Mouse (Mus musculus) C2C12 (cell line): ENCODE measurements around the gene Zfp800. TPM values are rescaled to one million over a fixed set of nuclear protein-coding genes. Genes with fewer than 3 reads are reported as not detected.

Source experiments
- H3K27me3 ChIP-seq: one replicate; pipeline ENCODE4 v1.6.1; 2011; ENCODE audit not compliant: control insufficient read depth, insufficient read depth, insufficient read length
- H3K36me3 ChIP-seq: one replicate; pipeline ENCODE4 v1.6.1; 2011; ENCODE audit not compliant: control insufficient read depth, insufficient read depth
- H3K4me3 ChIP-seq: one replicate; pipeline ENCODE4 v1.5.1; 2011; ENCODE audit warnings: mild to moderate bottlenecking, control low read depth; ENCODE audit not compliant: poor library complexity, insufficient read depth, severe bottlenecking
- H3K79me2 ChIP-seq: one replicate; pipeline ENCODE4 v1.6.1; 2011; ENCODE audit not compliant: control insufficient read depth, insufficient read depth
- H3K79me3 ChIP-seq: one replicate; pipeline ENCODE4 v1.6.1; 2011; ENCODE audit warnings: low read depth, control low read depth
- H3ac ChIP-seq: one replicate; pipeline ENCODE3; 2011; ENCODE audit warnings: low read depth; ENCODE audit not compliant: control insufficient read depth, insufficient read length
- CEBPB ChIP-seq: IDR thresholded peaks from one replicate; pipeline ENCODE4 v1.6.1; 2011; ENCODE audit warnings: low read depth, mild to moderate bottlenecking, control low read depth, moderate library complexity
- CTCF ChIP-seq: IDR thresholded peaks from one replicate; pipeline ENCODE4 v1.5.1; 2011; ENCODE audit not compliant: control insufficient read depth, insufficient read depth, insufficient read length
- FOSL1 ChIP-seq: IDR thresholded peaks from one replicate; pipeline ENCODE4 v1.8.0; 2011; ENCODE audit warnings: mild to moderate bottlenecking, low read length; ENCODE audit not compliant: poor library complexity, insufficient read depth, severe bottlenecking
- MAX ChIP-seq: IDR thresholded peaks from one replicate; pipeline ENCODE4 v1.6.1; 2011; ENCODE audit warnings: mild to moderate bottlenecking, control low read depth
- MYOD1 ChIP-seq: IDR thresholded peaks from one replicate; pipeline ENCODE4 v1.6.1; 2011; ENCODE audit warnings: low read depth; ENCODE audit not compliant: control insufficient read depth, insufficient read length
- MYOG ChIP-seq: IDR thresholded peaks from one replicate; pipeline ENCODE4 v1.6.1; 2011; ENCODE audit not compliant: control insufficient read depth, insufficient read length; ENCODE audit errors: extremely low read depth
- USF1 ChIP-seq: IDR thresholded peaks from one replicate; pipeline ENCODE4 v1.6.1; 2011; ENCODE audit warnings: low read depth, mild to moderate bottlenecking, control low read depth, moderate library complexity
- polyA plus RNA-seq: library from polyadenylated mRNA; unstranded; fragments of >200 nt; fragmentation: generic; extraction: Trizol; gene quantifications from one replicate; pipeline ENCODE4 v1.2.1, GENCODE M21; 2012; ENCODE audit warnings: missing spikeins

The Zfp800 gene
- polyA plus RNA-seq, 1 experiment = 2.5 TPM

- Histone ChIP-seq H3ac (no peak overlapping the region), H3K4me3 (no peak overlapping the region), H3K27me3 (no peaks in the 10 kb centered on the region), H3K36me3 (peaks cover 10% of the 10 kb centered on the region), H3K79me3 (no peaks in the 10 kb centered on the region), H3K79me2 (no peaks in the 10 kb centered on the region)
- TF ChIP-seq MYOG (no peak), CEBPB (no peak), USF1 (no peak), MAX (no peak), MYOD1 (no peak), FOSL1 (no peak), CTCF (no peak)
These were observed 165.0 kb downstream of the Zfp800 start for GRCm38 (mm10) chr6:28232618-28233361.

GRCm38 (mm10) chr6:28228085-28228484, 169.7 kb downstream of the Zfp800 start:
- Histone ChIP-seq H3K4me3 (no peak overlapping the region), H3K36me3 (peaks cover 15% of the 10 kb centered on the region), H3ac (no peak overlapping the region), H3K27me3 (no peaks in the 10 kb centered on the region), H3K79me2 (no peaks in the 10 kb centered on the region), H3K79me3 (no peaks in the 10 kb centered on the region)
- TF ChIP-seq MYOD1 (no peak), MAX (no peak)

GRCm38 (mm10) chr6:28221017-28221416, 176.8 kb downstream of the Zfp800 start:
- TF ChIP-seq FOSL1 (no peak), MAX (no peak), MYOG (no peak), USF1 (no peak), MYOD1 (no peak), CTCF (no peak), CEBPB (no peak)
- Histone ChIP-seq H3K4me3 (no peak overlapping the region), H3K27me3 (no peaks in the 10 kb centered on the region), H3K79me3 (no peaks in the 10 kb centered on the region), H3K79me2 (no peaks in the 10 kb centered on the region), H3ac (no peak overlapping the region), H3K36me3 (peaks cover 5% of the 10 kb centered on the region)

GRCm38 (mm10) chr6:28218386-28218785, 179.4 kb downstream of the Zfp800 start:
- H3K36me3 ChIP-seq = no peaks in the 10 kb centered on the region
- H3K79me2 ChIP-seq = no peaks in the 10 kb centered on the region
- TF ChIP-seq CTCF = no peak
- no peak overlapping the region for H3K4me3 ChIP-seq
- no peaks in the 10 kb centered on the region for H3K27me3 ChIP-seq
- H3ac ChIP-seq = no peak overlapping the region
- H3K79me3 ChIP-seq = no peaks in the 10 kb centered on the region

- peak overlapping the region; percentile 23 for H3K4me3 ChIP-seq
- TF ChIP-seq CTCF (peak; percentile 96), FOSL1 (no peak), MAX (peak; percentile 65), CEBPB (no peak)
- H3ac ChIP-seq = peak overlapping the region; percentile 78
- no peaks in the 10 kb centered on the region for H3K79me2 ChIP-seq
- no peaks in the 10 kb centered on the region for H3K79me3 ChIP-seq
- no peaks in the 10 kb centered on the region for H3K27me3 ChIP-seq
- H3K36me3 ChIP-seq = no peaks in the 10 kb centered on the region
These were observed 182.4 kb downstream of the Zfp800 start for GRCm38 (mm10) chr6:28215268-28215954.

- Histone ChIP-seq H3K79me3 (no peaks in the 10 kb centered on the region), H3ac (peak overlapping the region; percentile 78), H3K79me2 (no peaks in the 10 kb centered on the region), H3K36me3 (no peaks in the 10 kb centered on the region), H3K27me3 (no peaks in the 10 kb centered on the region), H3K4me3 (no peak overlapping the region)
- no peak for TF ChIP-seq CEBPB
- no peak for TF ChIP-seq MYOD1
- no peak for TF ChIP-seq MYOG
- TF ChIP-seq CTCF = no peak
- no peak for TF ChIP-seq MAX
- TF ChIP-seq FOSL1 = no peak
- TF ChIP-seq USF1 = no peak
These were observed 183.0 kb downstream of the Zfp800 start for GRCm38 (mm10) chr6:28214658-28215267.
